Mouse (Mus musculus) cerebellum, adult (tissue): ENCODE data around the gene Hist1h4f.
"Not testable (repeated sequence)": the region's sequence is repeated elsewhere in the genome, so short reads cannot be mapped to it uniquely, and the experiment has no call there.

ENCODE experiments used
- ATAC-seq: cut with Nextera tagmentation; 2 replicates; pipeline ENCODE4 v1.9.2; 2017; ENCODE audit warnings: mild to moderate bottlenecking, moderate library complexity, mixed read lengths; ENCODE audit not compliant: insufficient number of reproducible peaks, low FRiP score, low TSS enrichment

The Hist1h4f gene

DNA sequence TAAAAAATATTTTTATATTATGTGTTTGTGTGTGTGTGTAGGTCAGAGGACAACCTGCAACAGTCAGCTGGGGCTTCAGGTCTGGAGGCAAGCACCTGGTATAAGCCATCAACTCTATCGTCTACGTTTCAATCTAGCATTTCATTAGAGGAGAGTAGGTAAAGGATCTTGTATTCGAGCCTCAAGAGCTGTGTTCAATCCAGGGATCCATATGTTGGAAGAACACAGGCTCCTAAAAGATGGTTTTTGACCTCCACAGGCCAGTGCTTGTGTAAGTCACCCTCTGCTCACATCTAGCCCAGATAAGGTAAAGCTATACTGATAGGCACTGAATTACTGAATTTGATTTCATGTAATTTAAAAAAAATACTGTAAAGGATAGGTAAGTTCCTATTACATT, 5.5 kb upstream of the Hist1h4f start:
- no peak for ATAC-seq

DNA sequence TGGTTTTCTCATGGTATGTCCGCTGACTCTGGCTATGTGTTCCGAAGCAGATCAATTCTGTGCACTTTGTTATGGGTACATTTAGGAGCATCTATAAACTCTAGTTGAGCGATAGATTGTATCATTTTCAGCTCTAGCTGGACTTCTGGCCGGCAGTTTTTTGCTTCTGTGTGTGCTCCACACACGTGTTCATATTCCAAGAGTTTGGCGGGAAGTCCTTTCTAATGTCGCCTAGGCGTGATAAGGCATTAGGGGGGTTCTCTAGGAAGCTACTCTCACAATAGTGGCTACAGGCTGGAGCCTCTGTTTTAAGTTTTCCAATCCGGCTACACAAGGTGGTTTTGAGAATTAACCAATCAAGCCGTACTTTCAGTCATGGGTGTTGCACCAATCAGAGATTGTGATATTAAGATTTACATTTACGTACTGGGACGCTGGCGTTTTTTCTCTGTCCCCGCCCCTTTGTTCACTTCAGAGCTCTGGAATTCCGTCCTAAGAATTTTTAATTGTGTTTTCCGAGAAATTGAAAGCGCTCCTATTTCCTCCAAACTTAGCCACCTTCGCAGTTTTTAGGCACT, 4.5 kb upstream of the Hist1h4f start:
- ATAC-seq, result peak; percentile 86

DNA sequence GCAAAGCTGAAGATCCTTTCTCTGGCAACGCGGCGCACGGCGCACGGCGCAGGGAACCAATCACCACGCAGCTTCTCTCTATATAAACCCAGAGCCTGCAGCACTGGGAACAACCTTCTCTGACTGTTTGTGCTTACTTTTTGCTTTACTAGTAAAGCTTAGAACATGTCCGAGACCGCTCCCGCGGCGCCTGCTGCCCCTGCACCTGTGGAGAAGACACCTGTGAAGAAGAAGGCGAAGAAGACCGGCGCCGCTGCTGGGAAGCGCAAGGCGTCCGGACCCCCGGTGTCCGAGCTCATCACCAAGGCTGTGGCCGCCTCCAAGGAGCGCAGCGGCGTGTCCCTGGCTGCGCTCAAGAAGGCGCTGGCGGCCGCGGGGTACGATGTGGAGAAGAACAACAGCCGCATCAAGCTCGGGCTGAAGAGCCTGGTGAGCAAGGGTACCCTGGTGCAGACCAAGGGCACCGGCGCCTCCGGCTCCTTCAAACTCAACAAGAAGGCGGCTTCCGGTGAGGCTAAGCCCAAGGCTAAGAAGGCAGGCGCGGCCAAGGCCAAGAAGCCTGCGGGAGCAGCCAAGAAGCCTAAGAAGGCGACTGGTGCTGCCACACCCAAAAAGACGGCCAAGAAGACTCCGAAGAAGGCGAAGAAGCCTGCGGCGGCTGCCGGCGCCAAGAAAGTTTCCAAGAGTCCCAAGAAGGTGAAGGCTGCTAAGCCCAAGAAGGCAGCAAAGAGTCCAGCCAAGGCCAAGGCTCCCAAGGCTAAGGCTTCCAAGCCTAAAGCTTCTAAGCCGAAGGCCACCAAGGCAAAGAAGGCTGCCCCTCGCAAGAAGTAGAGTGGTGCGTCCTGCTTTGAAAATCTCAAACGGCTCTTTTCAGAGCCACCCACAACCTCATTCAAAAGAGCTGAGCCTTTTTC, 3.7 kb upstream of the Hist1h4f start:
- ATAC-seq, result peak; percentile 69; the same call in 1 of the 2 replicates

DNA sequence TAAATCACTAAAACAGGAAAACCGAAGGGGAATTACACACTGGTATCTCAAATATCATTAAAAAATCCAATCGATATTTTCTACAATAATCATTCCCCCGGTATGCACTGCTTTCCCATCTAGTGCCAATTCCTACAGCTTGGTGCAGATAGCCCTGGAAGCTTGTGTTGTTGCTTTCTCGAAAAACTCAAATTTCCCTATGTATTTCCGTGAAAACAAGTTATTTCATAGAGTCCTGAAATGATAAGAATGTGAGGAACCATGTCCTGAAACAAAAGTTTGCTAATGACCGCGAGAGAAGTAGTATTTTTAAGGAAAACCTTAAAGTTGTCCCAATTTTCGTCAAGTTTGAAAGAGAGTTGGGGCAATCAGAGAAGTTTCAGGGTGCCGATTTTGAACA, 2.9 kb upstream of the Hist1h4f start:
- no peak for ATAC-seq

DNA sequence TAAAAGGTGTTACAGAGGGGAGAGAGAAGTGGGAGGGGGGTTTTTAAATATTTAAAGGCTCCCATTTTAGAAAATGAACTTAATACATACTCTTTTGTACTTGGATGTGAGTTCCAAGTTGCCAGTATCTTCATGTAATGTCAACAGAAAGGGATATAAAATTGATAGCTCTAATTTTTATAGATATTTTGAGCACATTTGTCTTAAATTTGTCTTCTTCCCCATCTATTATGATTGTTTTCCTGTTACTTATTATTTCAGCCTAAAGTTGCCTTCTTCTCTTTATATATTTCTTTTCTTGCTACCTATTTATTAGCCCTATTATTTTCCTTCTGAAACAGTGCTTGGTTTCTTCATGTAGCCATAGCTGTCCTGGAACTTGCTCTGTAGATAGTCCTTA, 1.5 kb upstream of the Hist1h4f start, which contains the start of gene Hist1h1d:
Gene Hist1h1d, plus strand, starts transcription at position 301 of the 400 bp plus-strand sequence.
- no peak for ATAC-seq

DNA sequence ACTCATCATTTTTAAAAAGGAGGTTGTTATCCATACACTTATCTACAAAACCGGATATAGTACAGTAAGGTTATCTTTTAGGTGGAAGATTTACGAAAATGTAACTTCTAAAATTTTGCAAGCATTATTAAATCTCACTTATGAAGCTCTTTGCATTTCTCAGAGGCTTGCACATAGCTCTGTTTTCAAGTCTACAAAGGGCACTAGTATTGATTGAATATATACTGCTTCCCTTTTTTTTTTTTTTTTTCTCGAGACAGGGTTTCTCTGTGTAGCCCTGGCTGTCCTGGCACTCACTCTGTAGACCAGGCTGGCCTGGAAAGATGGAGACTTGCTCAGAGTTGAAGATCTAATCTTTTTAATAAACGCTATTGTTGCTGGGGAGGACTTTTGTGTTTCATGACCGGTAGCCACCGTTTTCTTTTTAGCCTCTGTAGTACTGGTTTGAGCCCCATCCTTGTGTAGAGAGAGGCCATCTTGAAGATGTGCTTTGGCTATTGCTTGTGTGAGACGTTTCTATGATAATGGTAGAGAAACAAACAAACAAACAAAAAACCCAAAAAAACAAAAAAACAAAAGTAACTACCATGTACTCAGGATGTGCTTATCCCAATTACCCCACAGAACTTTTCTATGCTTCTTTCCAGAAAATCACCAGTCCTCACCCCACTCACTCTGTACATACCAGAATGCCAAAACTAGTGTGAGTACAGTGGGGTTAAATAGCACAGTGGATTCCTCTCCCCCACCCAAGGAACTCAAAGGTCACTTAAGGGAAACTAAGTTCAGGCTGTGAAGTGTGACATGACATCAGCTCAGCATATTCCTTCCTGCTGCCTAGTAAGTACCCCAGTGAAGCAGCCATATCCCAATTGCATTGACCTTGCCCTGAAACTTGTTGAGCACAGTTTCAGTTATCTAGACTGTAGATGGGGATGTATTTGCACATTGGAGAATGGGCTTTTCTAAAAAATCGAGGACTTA, 775 bp upstream of the Hist1h4f start:
- no peak for ATAC-seq

DNA sequence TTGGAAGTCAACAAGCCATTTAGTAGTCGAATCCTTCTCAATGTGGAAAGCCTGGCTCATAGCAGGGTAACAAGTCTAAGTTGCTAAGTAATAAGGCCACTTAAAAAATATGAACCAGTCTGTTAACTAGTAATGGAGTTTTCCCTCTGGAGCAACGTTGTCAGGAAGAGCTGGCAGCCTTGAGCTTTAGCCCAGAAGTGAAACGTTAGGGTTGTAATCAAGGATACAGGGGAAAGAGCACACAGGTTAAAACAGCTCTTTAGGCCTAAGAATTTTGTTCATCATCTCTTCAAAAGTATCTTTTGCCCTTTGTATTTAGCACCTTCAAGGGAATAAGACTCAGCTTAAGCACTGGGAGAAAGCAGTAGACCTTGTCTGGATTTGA, 695 bp downstream of the Hist1h4f start:
- no peak for ATAC-seq

DNA sequence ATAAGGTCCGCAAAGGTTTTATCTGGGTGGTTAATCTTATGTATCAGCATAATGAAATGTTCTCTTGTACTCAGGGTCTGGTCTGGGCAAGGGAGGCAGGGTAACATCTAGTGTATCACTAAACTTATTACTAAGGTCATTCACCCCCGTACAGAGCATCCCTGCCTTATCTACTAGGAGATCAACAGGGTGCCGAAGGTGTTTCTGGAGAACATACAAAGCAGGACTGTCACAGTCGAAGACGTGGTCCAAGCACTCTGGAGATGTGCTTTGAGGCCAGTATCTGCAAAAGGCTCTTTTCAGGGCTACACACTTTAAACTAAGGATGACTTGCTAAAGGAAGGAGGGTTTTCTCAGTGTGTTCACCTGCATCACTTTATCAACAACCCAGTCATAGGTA, 4.8 kb downstream of the Hist1h4f start:
- ATAC-seq, result no peak

DNA sequence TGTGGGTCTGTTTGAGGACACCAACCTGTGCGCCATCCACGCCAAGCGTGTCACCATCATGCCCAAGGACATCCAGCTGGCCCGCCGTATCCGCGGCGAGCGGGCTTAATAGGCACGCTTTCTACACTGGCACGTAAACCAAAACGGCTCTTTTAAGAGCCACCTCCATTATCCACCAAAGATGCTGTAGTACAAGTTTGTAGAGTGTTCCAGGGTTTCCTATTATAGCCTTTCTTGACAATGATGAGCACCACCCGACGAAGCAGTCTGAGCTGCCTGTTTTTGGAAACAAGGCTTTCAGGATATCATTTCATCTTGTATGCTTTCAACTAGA, 6.7 kb downstream of the Hist1h4f start:
- ATAC-seq, result 0 out of 2 replicates have a peak, but pooled peaks have one; percentile 40

DNA sequence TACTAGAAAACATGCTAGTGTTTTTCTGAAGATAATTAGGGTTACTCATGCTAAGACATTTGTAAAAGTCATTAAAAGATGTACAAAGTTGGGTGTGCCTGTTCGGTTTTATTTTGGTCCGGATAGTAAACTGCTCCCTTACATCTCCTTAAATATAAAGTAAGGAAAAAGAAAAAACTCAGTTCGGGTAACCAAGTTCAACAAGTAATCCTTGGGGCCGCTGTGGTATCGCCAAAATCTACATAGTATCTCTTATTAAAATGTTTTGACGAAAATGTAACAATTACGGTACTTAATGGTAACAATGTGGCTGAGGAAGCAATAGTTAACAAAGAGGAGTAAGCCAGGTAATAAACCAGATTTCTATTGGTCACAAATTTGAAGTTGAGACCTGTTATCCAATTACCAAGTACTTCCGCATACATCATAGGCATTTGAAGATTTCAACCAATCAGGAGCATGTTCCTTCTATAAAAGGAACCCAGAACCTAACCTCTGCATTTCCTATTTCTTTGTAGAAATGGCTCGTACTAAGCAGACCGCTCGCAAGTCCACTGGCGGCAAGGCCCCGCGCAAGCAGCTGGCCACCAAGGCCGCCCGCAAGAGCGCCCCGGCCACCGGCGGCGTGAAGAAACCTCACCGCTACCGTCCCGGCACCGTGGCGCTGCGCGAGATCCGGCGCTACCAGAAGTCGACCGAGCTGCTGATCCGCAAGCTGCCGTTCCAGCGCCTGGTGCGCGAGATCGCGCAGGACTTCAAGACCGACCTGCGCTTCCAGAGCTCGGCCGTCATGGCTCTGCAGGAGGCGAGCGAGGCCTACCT, 7.3 kb downstream of the Hist1h4f start, which contains the start of gene Hist1h3f:
Gene Hist1h3f, plus strand, starts transcription at position 88 of the 822 bp plus-strand sequence.
- ATAC-seq, result peak; percentile 99

DNA sequence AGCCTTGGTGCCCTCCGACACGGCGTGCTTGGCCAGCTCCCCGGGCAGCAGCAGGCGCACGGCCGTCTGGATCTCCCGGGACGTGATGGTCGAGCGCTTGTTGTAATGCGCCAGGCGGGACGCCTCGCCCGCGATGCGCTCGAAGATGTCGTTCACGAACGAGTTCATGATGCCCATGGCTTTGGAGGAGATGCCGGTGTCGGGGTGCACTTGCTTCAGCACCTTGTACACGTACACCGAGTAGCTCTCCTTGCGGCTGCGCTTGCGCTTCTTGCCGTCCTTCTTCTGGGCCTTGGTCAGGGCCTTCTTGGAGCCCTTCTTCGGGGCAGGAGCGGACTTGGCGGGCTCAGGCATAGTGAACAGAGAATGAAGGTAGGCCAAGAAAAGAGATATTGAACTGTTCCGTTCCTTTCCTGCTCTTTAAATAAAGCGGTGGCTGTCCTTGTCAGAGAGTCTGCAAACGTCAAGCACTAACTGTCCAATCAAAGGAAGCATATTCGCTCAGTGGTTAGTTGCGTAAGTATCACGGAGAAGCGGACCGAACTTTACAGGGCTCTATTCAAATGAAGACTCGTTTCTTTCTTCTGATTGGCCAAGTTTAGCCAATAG, 8.3 kb downstream of the Hist1h4f start, which contains the start of gene Hist1h2bh:
Gene Hist1h2bh, minus strand, starts transcription at position 394 of the 609 bp plus-strand sequence.
- ATAC-seq, result peak; percentile 93

DNA sequence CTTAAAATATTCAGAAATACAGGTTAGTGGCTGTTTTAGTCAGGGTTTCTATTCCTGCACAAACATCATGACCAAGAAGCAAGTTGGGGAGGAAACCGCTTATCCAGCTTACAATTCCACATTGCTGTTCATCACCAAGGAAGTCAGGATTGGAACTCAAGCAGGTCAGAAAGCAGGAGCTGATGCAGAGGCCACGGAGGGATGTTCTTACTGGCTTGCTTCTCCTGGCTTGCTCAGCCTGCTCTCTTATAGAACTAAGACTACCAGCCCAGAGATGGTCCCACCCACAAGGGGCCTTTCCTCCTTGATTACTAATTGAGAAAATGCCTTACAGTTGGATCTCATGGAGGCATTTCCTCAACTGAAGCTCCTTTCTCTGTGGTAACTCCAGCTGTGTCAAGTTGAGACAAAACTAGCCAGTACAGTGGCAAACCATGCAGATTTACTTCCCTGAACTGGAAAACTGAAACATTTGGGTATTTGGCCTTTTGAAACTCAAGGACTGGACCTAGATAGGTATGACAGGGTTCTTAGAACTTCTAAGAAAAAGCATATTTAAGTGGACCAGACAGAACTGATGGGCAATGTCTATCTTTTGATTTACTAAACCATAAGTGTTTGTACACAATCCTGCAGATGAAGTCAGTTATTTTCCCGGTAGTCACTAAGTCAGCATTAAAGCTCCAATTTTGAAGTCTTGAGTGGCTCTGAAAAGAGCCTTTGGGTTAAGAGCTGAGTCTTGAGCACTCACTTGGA, 9.0 kb downstream of the Hist1h4f start:
- not testable (repeated sequence) for ATAC-seq

DNA sequence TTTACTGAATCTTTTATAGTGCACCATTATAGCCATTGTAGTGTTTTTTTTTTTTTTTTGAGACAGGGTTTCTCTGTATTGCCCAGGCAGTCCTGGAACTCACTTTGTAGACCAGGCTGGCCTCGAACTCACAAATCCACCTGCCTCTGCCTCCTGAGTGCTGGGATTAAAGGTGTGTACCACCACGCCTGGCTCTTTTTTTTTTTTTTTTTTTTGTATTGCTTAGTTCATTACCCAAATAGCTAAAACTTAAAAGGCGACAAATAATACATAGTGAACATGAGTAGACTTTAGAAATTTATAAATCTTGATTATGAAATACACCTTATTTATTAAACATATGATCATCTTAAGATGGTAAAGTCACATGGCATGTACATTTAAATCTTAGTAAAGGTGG, 10.0 kb downstream of the Hist1h4f start:
- ATAC-seq, result no peak

DNA sequence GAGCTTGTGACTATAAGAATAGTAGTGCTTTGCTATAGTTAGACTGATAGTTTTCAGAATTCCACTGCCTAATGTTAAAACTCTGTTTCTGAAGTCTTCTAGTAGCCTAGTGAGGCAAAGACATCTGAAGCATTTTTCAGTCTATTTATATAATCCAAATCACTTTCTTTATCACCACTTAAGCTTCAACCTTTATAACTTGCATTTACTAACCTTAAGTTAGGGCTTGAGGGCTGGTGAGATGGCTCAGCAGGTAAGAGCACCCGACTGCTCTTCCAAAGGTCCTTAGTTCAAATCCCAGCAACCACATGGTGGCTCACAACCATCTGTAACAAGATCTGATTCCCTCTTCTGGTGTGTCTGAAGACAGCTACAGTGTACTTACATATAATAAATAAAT, 11.6 kb downstream of the Hist1h4f start:
- not testable (repeated sequence) for ATAC-seq

DNA sequence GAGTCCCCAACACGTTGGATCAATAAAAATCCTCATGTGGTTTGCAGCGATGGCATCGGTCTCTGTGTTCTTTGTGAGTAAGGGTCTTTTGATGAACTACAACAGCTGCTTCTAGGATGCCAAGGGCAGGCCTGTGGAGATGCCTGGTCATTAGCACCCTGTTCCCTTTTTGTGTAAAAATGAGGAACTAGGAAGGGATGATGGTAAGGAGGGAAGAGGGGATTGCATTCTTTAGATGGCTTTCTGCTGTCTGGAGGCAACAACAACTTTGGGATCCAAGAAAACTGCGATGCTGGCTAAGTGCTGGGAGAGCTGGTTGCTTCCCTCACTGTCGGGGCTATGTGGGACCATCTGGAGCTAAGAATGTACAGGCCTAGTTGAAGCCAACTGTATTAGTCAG, 13.2 kb downstream of the Hist1h4f start:
- no peak for ATAC-seq

DNA sequence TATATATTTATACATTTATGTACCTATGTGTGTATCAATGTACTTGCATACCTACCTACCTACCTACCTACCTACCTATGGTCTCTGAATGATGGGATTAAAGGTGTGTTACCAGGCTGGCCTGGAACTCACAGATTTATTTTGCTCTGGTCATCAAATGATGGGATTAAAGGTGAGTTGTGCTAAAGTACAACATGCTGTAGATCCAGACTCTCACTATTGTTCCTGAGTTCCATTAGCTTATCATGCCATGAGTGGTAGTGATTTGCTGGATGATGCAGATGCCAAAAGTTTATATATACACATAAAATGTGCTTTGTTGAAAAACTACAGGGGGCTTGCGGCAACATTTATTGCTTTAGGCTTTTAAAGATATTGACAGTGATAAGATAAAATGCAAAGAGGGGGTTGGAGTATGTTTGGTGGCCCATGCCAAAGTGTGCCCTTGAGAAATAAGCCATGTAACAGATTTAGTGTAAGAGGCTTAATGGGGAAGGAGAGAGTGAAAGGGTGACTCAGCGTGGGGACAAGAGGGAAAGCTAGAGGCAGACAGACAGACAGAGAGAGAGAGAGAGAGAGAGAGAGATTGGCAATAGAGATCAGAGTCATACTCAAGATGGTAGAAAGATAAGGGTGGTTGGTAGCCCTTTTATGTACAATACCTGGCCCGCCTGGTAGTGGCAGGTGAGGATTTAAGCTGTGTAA, 14.3 kb downstream of the Hist1h4f start:
- no peak for ATAC-seq

DNA sequence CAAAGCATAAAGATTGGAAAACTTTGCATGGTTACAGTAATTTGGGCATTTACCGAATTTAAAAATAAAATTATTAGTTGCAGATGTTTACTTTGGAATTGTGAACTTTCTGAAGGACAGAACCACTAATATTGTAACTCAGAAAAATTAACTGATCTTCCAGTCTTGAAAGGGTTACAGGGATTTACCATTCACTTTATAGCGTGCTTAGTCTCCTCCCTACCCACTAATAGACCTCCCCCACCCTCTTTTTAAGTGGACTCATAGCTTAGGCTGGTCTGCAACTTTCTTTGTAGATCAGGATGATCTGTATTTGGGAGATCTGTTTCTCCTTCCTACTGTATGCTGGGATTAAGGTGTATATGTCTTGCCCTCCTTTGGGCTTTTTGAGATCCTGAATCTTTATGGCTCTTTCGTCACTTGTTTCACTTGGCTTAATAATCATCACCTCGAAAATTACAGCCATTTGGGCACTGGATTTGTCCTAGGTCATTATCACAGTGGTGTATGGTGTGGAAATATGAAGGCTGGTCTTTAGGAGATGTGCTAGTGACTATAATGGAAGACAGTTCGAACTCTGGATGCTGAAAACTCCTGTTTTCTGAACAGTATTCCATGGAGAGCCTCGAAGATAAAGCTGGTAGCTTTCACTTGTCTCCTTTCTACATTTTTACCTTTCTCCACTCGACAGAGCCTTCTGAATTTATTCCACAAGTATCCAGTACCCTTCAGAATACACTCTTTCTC, 15.2 kb downstream of the Hist1h4f start:
- ATAC-seq, result no peak
